Mouse (Mus musculus): ENCODE measurements around the gene Prl8a1. TPM values are rescaled to one million over a fixed set of nuclear protein-coding genes. Genes with fewer than 3 reads are reported as not detected.

Gene Prl8a1
- total RNA-seq (2015) (not detected in 2 replicates), total RNA-seq (2017) (not detected in 2 replicates)

DNA sequence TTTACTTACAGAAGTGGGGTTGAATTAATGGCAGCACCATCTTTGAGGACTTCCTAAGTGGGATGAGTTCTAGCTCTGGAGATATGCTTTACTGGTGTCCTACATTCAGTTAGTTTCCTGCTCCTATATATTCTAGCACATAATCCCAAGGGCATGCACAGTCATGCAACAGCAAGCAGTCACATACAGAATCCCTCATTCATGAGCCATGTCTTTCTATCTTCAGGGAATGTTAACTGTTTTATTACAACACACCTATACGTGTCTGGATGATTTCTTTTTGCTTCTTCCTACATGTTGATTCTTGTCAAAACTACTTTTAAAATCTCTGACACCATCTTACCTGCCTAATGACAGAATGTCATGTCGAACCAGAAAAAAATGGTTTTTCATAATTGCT, at the start of gene Prl8a1:
Gene Prl8a1 (minus strand): TSS at position 101 of the 400 bp plus-strand sequence.
- ATAC-seq (ENCODE audit: poor library complexity, severe bottlenecking): no peak

DNA sequence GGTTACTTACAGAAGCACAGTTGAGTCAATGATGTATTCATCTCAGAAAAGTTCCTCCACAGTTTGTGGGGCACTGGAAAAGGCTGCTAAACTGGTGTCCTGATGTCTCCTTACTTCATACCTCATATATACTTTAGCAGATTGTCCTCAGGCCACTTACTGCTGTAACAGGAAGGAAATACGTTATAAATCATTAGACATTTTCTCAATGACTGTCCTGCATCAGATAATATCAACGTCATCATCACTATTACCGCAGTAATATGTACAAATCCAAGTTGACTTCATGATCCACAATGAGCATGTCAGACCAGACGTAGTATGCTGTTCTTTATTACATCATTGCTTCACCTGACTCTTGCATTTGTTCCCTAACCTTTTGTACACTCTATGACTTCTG, 28.5 kb upstream of the Prl8a1 start, which contains the start of gene Prl7b1:
Gene Prl7b1 (minus strand): TSS at position 101 of the 400 bp plus-strand sequence.
- no peak for ATAC-seq (ENCODE audit: poor library complexity, severe bottlenecking)

DNA sequence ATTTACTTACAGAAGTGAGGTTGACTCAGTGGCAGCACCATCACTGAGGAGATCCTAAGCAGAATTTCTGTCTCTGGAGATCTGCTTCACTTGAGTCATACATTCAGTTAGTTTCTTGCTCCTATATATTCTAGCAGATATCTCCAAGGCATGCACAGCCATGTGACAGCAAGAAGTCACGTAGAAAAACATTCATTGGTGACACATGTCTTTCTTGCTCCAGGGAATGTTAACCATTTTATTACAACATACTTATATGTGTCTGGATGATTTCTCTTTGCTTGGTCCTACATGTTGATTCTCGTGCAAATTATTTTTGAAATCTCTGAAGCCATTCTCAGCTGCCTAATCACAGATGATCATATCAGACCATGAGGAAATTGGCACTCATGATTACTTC, 17.5 kb downstream of the Prl8a1 start, which contains the start of gene Prl8a9:
Gene Prl8a9 (minus strand): TSS at position 101 of the 400 bp plus-strand sequence.
- no peak for ATAC-seq (ENCODE audit: poor library complexity, severe bottlenecking)

DNA sequence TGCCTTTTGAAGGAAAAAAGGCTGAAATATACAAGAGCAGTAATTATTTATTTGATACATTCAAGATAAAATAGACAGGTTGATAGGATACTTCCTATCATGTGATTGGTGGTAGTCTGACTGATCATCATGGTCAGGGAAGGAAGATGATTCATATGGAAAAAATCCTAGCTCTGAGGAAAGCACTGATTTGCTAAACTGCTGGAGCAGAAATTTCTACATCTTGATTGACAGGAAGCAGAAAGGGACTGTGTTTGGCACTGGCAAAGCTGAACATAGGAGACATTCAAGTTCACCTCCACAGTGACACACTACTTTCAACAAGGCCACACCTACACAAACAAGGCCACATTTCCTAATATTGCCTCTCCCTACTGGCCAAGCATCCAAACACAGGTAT, 28.6 kb downstream of the Prl8a1 start:
- ATAC-seq (ENCODE audit: poor library complexity, severe bottlenecking): no peak

Other genes starting within 250 kb of the Prl8a1 start
- gene Prl8a2, start 236.5 kb downstream of the Prl8a1 start, total RNA-seq (2015): not detected in 2 replicates
- not detected in 2 replicates for gene Prl8a2, start 236.5 kb downstream of the Prl8a1 start, total RNA-seq (2017)
- gene Prl2b1, start 191.3 kb downstream of the Prl8a1 start, total RNA-seq (2015): not detected in 2 replicates
- not detected in 2 replicates for gene Prl2b1, start 191.3 kb downstream of the Prl8a1 start, total RNA-seq (2017)
- gene Prl8a6, start 143.5 kb downstream of the Prl8a1 start, total RNA-seq (2015): not detected in 2 replicates
- gene Prl8a6, start 143.5 kb downstream of the Prl8a1 start, total RNA-seq (2017): not detected in 2 replicates
- gene Prl8a8, start 69.0 kb downstream of the Prl8a1 start, total RNA-seq (2015): not detected in 2 replicates
- not detected in 2 replicates for gene Prl8a8, start 69.0 kb downstream of the Prl8a1 start, total RNA-seq (2017)
- not detected in 2 replicates for gene Prl8a9, start 17.6 kb downstream of the Prl8a1 start, total RNA-seq (2015)
- gene Prl8a9, start 17.6 kb downstream of the Prl8a1 start, total RNA-seq (2017): not detected in 2 replicates
- not detected in 2 replicates for gene Prl7b1, start 28.4 kb upstream of the Prl8a1 start, total RNA-seq (2015)
- gene Prl7b1, start 28.4 kb upstream of the Prl8a1 start, total RNA-seq (2017): not detected in 2 replicates
- gene Prl7a1, start 60.3 kb upstream of the Prl8a1 start, total RNA-seq (2015): not detected in 2 replicates
- gene Prl7a1, start 60.3 kb upstream of the Prl8a1 start, total RNA-seq (2017): not detected in 2 replicates
- gene Prl7a2, start 85.9 kb upstream of the Prl8a1 start, total RNA-seq (2015): not detected in 2 replicates
- gene Prl7a2, start 85.9 kb upstream of the Prl8a1 start, total RNA-seq (2017): not detected in 2 replicates
- not detected in 2 replicates for gene Prl7d1, start 134.6 kb upstream of the Prl8a1 start, total RNA-seq (2015)
- gene Prl7d1, start 134.6 kb upstream of the Prl8a1 start, total RNA-seq (2017): not detected in 2 replicates
- not detected in 2 replicates for gene Prl7c1, start 198.6 kb upstream of the Prl8a1 start, total RNA-seq (2015)
- not detected in 2 replicates for gene Prl7c1, start 198.6 kb upstream of the Prl8a1 start, total RNA-seq (2017)
- gene Prl2a1, start 219.5 kb upstream of the Prl8a1 start, total RNA-seq (2015): not detected in 2 replicates
- not detected in 2 replicates for gene Prl2a1, start 219.5 kb upstream of the Prl8a1 start, total RNA-seq (2017)